Mouse (Mus musculus): ENCODE results near the gene Ankrd17. TPM values are rescaled to one million over a fixed set of nuclear protein-coding genes. Genes with fewer than 3 reads are reported as not detected.

Ankrd17 gene
- polyA plus RNA-seq, 1 experiment, result 15.4 TPM

DNA sequence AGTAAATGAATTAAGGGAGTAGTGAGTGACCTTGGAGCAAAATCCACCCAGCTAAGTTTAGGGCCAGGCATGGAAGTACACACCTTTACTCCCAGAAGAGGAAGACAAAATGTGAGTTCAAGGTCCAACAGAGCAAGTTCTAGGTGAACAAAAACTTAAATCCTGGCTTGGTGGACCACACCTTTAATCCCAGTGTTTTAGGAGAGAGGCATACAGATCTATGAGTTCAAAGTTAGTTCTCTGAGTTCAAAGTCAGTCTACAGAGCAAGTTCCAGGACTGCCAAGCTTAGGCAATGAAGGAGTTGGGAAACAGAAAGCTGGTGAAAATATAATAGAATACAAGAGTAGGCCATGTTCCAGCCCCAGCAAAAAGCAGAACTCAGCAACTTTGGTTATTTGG, 118.9 kb downstream of the Ankrd17 start:
- Histone ChIP-seq H3K27me3 (ENCODE audit: control insufficient read depth, insufficient read depth, low read length) (no peaks in the 10 kb centered on the region), H3K4me1 (ENCODE audit: control insufficient read depth, insufficient read depth, insufficient read length) (no peaks in the 10 kb centered on the region), H3K36me3 (ENCODE audit: control insufficient read depth, insufficient read depth, low read length) (peaks cover 36% of the 10 kb centered on the region), H3K27ac (ENCODE audit: insufficient read depth, low read length) (no peak overlapping the region), H3K4me3 (ENCODE audit: extremely low read depth, insufficient read depth, insufficient read length) (no peak overlapping the region)
- no peak for DNase-seq (ENCODE audit: low read depth in 1 of 2, low spot score in 2 of 2)
- TF ChIP-seq CTCF (IDR thresholded peaks at IDR 0.05; ENCODE audit: extremely low read depth, insufficient read depth, insufficient read length, insufficient replicate concordance), result no peak
- no peak for TF ChIP-seq POLR2A (IDR thresholded peaks at IDR 0.05; ENCODE audit: low read depth, low read length)

DNA sequence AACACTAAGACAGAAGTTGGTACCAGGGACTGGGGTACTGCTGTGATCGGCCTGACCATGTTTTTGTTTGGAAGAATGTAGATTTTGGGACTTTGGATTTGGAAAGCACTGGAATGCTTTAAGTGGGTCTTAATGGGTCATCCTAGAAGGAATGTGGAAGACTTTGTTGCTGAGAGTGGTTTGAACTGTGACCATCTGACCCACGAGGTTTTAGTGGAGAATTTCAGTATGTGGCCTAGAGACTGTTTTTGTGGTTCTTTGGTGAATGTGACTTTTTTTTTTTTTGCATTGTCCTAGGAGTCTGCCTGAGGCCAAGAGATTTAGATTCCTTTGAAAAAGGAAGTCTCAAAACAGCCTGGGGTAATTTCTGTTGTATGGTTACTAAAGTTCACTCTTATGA, 119.4 kb downstream of the Ankrd17 start:
- WGBS, result 80% methylated on average over 2 of the region's 2 CpGs
- no peak for TF ChIP-seq POLR2A (IDR thresholded peaks at IDR 0.05; ENCODE audit: low read depth, low read length)
- TF ChIP-seq CTCF (IDR thresholded peaks at IDR 0.05; ENCODE audit: extremely low read depth, insufficient read depth, insufficient read length, insufficient replicate concordance), result no peak
- no peak overlapping the region for H3K4me3 ChIP-seq (ENCODE audit: extremely low read depth, insufficient read depth, insufficient read length)
- H3K36me3 ChIP-seq (ENCODE audit: control insufficient read depth, insufficient read depth, low read length), result peaks cover 36% of the 10 kb centered on the region
- no peak overlapping the region for H3K27ac ChIP-seq (ENCODE audit: insufficient read depth, low read length)
- H3K27me3 ChIP-seq (ENCODE audit: control insufficient read depth, insufficient read depth, low read length), result no peaks in the 10 kb centered on the region
- DNase-seq (ENCODE audit: low read depth in 1 of 2, low spot score in 2 of 2), result no peak
- H3K4me1 ChIP-seq (ENCODE audit: control insufficient read depth, insufficient read depth, insufficient read length), result no peaks in the 10 kb centered on the region

DNA sequence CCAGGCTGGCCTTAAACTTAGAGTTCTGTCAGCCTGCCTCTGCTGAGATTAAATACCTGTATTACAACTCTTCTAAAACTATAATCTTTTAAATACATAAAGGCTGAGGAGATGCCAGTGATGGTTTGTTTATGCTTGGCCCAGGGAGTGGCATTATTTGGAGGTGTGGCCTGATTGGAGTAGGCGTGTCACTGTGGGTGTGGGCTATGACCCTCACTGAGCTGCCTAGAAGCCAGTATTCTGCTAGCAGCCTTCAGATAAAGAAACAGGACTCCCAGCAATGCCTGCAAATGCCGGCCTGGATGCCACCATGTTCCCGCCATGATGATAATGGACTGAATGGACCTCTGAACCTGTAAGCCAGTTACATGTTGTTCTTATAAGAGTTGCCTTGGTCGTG, 119.8 kb downstream of the Ankrd17 start:
- H3K36me3 ChIP-seq (ENCODE audit: control insufficient read depth, insufficient read depth, low read length), result peaks cover 35% of the 10 kb centered on the region
- 87% methylated on average over 4 of the region's 4 CpGs for WGBS
- DNase-seq (ENCODE audit: low read depth in 1 of 2, low spot score in 2 of 2), result no peak

DNA sequence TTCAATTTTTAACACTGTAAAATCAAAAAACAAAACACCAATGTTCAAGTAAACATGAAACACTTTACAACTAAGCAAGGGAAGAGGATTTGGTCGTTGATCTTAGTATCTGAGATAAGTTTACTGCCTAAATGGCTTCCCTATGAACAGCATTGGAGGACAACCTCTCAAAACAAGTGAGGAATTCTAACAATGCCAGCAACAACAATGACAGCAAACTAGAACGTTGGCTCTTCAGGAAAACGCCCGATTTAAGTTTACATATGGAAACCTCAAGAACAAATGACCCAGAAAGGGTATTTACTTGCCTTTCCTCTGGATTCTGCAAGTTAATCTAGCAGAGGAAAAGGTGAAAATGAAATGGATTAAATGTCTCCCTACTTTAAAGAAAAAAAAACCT, 121.0 kb downstream of the Ankrd17 start:
- no peaks in the 10 kb centered on the region for H3K27me3 ChIP-seq (ENCODE audit: control insufficient read depth, insufficient read depth, low read length)
- DNase-seq (ENCODE audit: low read depth in 1 of 2, low spot score in 2 of 2), result no peak
- TF ChIP-seq CTCF (IDR thresholded peaks at IDR 0.05; ENCODE audit: extremely low read depth, insufficient read depth, insufficient read length, insufficient replicate concordance) (no peak), POLR2A (IDR thresholded peaks at IDR 0.05; ENCODE audit: low read depth, low read length) (no peak)
- H3K4me1 ChIP-seq (ENCODE audit: control insufficient read depth, insufficient read depth, insufficient read length), result no peaks in the 10 kb centered on the region
- no peak overlapping the region for H3K4me3 ChIP-seq (ENCODE audit: extremely low read depth, insufficient read depth, insufficient read length)
- H3K27ac ChIP-seq (ENCODE audit: insufficient read depth, low read length), result no peak overlapping the region
- WGBS, result 84% methylated on average over 4 of the region's 4 CpGs
- peaks cover 34% of the 10 kb centered on the region for H3K36me3 ChIP-seq (ENCODE audit: control insufficient read depth, insufficient read depth, low read length)

More for the DNA sequence above, 119.8 kb downstream of the Ankrd17 start:
- Histone ChIP-seq H3K27me3 (ENCODE audit: control insufficient read depth, insufficient read depth, low read length) (no peaks in the 10 kb centered on the region), H3K4me3 (ENCODE audit: extremely low read depth, insufficient read depth, insufficient read length) (no peak overlapping the region), H3K27ac (ENCODE audit: insufficient read depth, low read length) (no peak overlapping the region), H3K4me1 (ENCODE audit: control insufficient read depth, insufficient read depth, insufficient read length) (no peaks in the 10 kb centered on the region)
- TF ChIP-seq CTCF (IDR thresholded peaks at IDR 0.05; ENCODE audit: extremely low read depth, insufficient read depth, insufficient read length, insufficient replicate concordance), result no peak

DNA sequence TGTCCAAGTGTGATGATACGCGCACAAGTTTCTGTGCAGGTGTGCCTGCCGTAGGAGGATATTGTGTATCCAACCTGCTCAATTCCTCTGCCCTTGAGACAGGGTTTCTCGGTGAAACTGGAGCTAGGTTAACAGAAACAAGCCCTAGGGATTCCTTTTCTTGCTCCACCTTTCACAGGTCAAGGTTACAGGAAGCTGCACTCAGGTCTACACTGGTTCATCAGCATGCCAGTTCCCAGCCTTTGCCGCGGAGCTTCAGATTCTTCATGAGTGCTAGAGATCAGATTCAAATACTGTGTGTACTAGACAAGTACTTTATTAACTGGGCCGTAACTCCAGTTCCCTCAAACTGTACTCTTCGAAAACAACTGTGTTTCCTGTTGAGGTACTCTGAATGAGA, 131.2 kb downstream of the Ankrd17 start:
- DNase-seq (ENCODE audit: low read depth in 1 of 2, low spot score in 2 of 2), result no peak
- TF ChIP-seq POLR2A (IDR thresholded peaks at IDR 0.05; ENCODE audit: low read depth, low read length) (no peak), CTCF (IDR thresholded peaks at IDR 0.05; ENCODE audit: extremely low read depth, insufficient read depth, insufficient read length, insufficient replicate concordance) (no peak)
- no peak overlapping the region for H3K27ac ChIP-seq (ENCODE audit: insufficient read depth, low read length)
- 95% methylated on average over 8 of the region's 8 CpGs for WGBS
- no peaks in the 10 kb centered on the region for H3K4me1 ChIP-seq (ENCODE audit: control insufficient read depth, insufficient read depth, insufficient read length)
- H3K27me3 ChIP-seq (ENCODE audit: control insufficient read depth, insufficient read depth, low read length), result no peaks in the 10 kb centered on the region
- H3K4me3 ChIP-seq (ENCODE audit: extremely low read depth, insufficient read depth, insufficient read length), result no peak overlapping the region
- H3K36me3 ChIP-seq (ENCODE audit: control insufficient read depth, insufficient read depth, low read length), result peaks cover 37% of the 10 kb centered on the region

DNA sequence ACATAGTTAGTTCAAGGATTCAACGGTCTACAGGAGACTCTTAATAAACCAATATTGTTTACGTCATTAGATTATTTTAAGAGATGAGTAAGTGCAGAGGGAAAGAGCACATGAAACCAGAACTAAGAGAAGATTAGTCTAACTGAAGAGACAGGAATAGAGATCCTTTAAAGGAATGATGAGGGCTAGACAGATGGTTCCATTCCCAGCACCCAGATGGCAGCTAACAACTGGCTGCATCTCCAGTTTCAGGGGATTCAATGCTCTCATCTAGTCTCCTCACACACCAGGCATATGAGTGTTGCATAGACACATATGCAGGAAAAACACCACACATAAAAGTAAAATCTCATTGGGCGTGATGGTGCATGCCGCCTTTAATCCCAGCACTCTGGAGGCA, 133.1 kb downstream of the Ankrd17 start:
- H3K36me3 ChIP-seq (ENCODE audit: control insufficient read depth, insufficient read depth, low read length), result peaks cover 36% of the 10 kb centered on the region
- H3K4me1 ChIP-seq (ENCODE audit: control insufficient read depth, insufficient read depth, insufficient read length), result no peaks in the 10 kb centered on the region
- no peak overlapping the region for H3K27ac ChIP-seq (ENCODE audit: insufficient read depth, low read length)
- 98% methylated on average over 4 of the region's 4 CpGs for WGBS
- TF ChIP-seq POLR2A (IDR thresholded peaks at IDR 0.05; ENCODE audit: low read depth, low read length) (no peak), CTCF (IDR thresholded peaks at IDR 0.05; ENCODE audit: extremely low read depth, insufficient read depth, insufficient read length, insufficient replicate concordance) (no peak)
- DNase-seq (ENCODE audit: low read depth in 1 of 2, low spot score in 2 of 2), result no peak
- H3K4me3 ChIP-seq (ENCODE audit: extremely low read depth, insufficient read depth, insufficient read length), result no peak overlapping the region
- no peaks in the 10 kb centered on the region for H3K27me3 ChIP-seq (ENCODE audit: control insufficient read depth, insufficient read depth, low read length)

DNA sequence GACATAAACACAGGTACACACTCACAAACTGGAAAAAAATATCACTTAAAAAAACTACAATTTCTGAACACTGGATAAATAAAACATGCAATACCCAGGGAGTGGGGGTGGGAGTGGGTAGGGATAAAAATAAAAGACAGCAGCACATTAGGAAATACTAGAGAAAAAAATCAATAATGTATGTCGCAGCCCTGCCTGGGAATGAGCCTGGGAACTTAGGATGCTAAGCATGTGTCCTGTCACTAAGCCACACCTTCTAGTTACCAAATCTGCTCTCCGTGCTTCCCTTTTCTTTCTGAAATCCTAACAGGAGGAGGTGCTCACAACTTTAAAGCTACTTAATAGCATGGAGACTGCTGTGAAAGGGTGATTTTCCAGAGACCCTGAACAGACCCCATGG, 136.6 kb downstream of the Ankrd17 start:
- Histone ChIP-seq H3K36me3 (ENCODE audit: control insufficient read depth, insufficient read depth, low read length) (peaks cover 18% of the 10 kb centered on the region), H3K27me3 (ENCODE audit: control insufficient read depth, insufficient read depth, low read length) (no peaks in the 10 kb centered on the region), H3K4me3 (ENCODE audit: extremely low read depth, insufficient read depth, insufficient read length) (no peak overlapping the region), H3K4me1 (ENCODE audit: control insufficient read depth, insufficient read depth, insufficient read length) (no peaks in the 10 kb centered on the region), H3K27ac (ENCODE audit: insufficient read depth, low read length) (no peak overlapping the region)
- 99% methylated on average over 2 of the region's 2 CpGs for WGBS
- TF ChIP-seq POLR2A (IDR thresholded peaks at IDR 0.05; ENCODE audit: low read depth, low read length) (no peak), CTCF (IDR thresholded peaks at IDR 0.05; ENCODE audit: extremely low read depth, insufficient read depth, insufficient read length, insufficient replicate concordance) (no peak)
- no peak for DNase-seq (ENCODE audit: low read depth in 1 of 2, low spot score in 2 of 2)
